Mouse (Mus musculus) lung, postnatal 4 days (tissue): ENCODE measurements around the gene Dlg2.

Source experiments
- DNase-seq, 2 experiments: peaks; one replicate each; pipeline ENCODE4 v3.0.0; 2021

The Dlg2 gene

DNA sequence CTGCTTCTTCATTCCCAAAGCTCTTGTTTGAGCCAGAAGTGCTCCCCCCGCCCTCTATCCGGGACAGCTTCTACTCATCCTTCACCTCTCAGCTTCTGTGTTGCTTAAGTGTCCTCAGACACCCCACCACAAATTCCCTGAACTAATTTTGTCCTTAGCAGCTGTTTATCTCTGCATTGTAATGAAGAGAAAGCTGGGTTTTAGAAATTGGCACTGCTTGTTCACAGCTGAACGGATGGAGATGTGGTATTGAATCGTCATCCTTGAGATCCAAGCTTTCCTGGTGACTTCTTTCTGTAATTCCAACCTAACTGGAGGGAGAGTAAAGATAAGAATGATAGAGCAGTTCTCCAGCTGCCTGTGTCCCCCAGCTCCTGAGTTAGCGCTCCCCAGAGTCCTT is 834.7 kb downstream of the Dlg2 start:
- DNase-seq: no peak

DNA sequence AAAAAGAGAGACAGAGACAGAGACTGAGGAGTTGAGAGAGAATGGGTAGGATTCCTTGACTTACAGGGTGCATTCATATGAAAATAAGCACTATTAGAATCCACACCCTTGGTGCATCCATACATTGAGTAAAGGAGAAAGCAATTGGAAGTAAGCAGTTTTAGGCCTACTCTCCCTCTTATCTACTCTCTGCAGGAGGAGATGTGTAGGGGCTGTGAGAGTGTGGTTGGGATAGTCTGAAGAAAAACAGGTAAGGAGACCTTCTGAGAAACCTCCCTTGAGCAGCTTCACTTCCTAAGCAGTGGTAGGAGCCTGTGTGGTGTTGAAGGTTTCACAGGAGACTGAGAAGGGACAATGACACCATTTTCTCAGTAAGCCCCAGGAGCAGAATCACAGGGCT is 868.6 kb downstream of the Dlg2 start:
- DNase-seq: no peak

DNA sequence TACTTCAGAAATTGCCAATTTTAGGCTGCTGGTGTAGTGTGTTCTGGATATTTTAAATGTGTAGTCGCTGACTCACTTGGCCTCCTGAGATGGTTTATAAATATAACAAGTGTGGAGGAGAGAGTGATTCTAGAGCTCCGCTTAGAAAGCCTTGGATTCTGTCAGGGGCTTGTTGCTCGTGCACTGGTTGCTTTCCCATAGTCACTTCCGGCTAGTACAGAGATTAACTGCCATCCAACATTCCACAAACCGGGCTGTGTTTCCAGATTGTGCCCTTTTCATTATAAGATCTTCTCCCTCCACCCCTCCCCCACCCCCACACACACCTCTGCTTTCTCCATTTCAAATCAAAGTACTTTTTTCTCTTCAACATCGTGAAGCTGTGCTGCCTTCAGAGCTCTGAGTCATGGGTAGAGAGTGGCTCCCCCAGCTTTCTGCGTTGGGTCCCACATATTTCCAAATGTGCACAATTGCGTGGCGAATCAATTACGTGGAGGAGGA is 893.4 kb downstream of the Dlg2 start:
- no peak for DNase-seq

DNA sequence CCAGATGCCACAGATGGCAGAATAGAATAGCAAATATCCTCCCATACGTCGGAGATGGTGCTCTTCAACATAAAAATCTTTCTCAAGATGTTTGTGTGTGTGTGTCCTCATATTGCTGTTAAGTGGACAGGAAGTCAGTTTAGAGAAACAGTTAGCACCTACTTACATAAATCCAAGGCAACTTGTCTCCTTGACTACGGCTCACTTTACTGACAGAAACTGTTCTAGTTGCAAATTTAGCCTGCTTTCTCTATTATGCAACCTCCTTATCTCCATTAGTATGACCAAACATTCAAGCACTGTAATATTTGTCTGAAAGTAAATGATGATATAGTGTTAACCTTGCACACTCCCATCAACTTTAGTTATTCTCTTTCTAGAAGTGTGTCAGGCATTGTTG is 905.8 kb downstream of the Dlg2 start:
- no peak for DNase-seq

DNA sequence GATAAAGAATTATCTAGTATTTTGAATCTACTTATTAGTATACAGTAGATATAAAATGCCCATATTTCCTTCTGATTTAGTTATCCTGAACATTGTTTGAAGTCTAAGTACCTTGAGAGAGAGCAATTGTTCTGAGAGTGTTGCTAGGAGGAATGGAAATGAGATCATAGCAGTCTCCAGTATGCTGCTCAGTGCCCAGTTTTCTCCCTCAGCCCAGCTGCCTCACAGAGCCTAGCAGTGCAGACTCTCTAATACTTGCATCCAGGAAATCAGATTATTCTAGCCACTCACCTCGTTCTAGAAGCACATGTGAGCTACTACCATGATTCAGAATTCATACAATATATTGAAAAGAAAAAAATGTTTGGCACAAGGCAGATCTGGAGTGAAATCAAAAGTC is 907.4 kb downstream of the Dlg2 start:
- no peak for DNase-seq

DNA sequence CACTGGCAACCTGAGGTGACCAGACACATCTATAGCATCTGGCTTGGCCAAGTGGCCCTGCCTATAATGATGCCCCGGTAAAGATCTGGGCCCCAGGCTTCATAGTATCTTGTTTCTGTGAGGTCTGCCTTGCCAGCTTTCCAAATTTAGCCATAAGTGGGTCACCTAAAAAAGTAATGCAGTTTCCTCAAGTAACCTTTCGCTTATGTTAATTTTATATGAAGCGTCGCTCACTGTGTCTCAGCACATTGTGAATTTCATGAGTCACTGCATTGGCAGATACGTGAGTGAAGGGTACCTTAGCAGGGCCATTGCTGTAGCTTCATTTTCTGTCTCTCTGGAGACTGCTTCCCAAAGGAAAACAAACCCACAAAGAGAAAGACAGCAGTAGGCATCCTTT is 912.8 kb downstream of the Dlg2 start:
- no peak for DNase-seq

DNA sequence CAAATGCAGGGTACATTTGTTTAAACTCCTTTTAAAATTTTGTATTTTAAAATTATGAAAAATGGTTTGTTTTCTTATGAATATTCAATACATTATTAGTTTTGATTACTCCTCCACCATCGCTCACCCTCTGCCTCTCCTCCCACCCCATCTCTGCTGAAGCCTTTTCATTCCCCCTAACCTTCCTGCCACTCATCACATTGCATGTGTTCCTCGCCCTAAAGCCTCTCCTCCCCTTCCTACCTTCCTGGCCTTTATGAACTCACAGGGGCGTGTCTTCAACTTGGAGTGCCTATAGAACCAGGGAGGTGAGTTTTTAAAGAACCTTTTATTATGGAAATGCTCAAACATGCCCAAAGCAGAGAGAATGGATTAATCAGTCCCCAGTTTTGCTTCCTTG is 921.4 kb downstream of the Dlg2 start:
- DNase-seq: no peak

DNA sequence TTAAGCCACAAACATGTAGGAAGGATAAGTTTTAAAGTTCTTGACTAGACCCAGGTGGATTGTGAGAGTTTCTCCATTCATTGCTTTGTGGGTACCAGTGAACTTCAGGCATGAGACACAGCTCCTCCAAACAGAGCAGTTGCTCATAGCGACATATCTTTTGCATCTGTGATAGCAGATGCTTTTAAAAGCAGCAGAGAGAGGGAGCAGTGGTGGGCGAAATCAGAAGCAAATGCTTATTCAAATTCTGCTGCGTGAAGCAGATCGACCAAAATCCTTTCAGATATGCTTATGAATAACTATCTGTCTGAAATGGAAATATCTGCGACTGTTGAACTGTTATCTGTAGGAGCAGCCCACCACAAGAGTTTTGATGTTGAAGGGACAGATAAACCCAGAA is 935.6 kb downstream of the Dlg2 start:
- no peak for DNase-seq

DNA sequence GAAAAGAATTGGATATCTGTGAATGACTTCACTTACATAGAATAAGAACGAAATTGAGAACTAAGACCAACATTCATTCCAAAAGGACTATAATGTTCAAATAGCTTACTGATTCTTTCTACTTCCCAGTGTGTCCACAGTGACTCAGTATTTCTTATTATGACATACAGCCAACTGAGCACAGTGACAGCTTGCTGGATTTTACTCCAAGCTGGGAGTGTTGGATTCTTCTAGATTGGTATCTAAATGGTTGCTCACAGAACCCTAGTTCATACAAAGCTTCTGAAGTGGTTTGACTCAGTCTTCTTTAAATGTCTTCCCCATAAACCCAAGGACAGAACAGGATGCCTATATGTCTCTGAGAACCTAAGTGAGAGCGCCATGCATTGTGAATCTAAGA is 937.7 kb downstream of the Dlg2 start:
- DNase-seq: no peak

DNA sequence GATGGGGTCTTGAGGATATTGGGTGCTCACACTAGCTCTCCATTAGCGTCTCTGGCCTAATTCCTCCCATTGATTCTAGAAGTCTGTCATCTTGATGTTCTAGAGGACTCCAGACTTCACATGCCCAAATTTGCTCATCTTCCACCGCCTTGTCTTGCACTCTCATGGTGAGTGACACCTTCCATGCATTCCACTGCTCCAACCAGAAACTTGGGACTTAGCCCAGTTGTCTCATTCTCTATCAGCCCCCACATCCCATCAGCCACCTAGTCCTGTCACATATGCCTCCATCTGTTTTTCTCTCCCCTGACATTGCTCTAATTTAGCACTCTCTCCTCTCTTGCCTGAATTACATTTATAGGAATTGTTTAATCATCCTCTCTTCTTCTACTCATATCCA is 938.3 kb downstream of the Dlg2 start:
- DNase-seq: no peak

DNA sequence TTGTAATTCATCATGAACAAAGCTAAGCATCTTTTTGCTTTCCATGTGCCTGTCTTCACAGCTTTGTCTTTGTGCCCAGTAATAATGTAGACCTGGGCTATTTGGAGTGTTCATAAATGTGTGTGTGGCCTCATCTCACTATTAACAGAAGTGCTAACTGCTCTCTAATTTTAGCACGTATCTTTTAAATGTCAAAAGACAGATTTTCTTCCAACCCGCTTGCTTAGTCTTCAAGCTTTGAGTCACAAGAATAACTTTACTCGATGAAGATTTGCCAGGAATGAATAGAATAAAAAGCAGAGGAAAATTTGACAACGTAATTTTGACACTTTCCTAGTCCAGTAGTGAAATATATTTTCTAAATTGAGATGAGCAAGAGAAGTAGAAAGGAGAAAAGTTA is 943.7 kb downstream of the Dlg2 start:
- no peak for DNase-seq

DNA sequence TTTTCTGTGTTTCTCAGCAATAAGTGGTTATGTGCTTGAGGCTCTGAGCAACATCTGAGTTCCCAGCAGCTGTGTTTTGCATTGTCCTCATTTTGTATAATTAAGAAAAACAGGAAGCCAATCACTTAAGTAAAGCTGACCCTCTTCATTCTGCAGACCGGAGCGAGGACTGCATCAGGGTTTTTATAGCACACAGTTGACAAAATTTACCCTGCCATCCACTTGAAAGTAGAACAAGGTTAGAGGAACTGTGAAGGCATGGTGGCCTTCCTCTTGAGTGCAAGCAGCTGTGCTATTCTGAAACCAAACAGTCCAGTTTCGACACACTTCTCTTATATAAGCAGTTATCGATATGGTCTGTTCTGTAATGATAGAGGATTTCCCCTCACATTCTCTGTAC is 947.3 kb downstream of the Dlg2 start:
- no peak for DNase-seq

DNA sequence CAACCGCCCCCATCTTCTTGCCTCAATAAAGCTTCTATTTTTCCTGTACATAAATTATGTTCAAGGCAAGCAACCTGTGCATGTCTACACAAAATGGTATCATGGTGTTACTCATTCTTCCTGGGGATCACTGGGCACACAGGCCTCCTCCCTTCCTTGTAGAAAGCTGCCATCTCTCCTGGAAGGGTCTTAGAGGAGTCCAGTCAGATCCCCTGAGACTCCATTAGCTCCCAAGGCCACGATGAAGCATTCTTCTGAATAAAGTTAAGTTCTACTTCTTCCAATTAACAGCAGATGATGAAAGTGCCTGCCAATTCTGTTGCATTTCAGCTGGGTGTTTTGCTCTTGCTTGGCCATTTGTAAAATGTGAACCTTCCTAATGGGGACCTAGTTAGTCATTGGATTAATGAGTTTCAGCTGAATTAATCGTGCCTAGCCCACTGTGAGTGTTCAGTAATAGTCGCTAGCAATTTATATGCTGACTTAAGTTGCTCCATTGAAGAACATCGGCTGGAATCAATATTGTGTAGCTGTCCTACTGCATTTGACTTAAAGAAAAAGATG is 953.3 kb downstream of the Dlg2 start:
- DNase-seq: no peak

DNA sequence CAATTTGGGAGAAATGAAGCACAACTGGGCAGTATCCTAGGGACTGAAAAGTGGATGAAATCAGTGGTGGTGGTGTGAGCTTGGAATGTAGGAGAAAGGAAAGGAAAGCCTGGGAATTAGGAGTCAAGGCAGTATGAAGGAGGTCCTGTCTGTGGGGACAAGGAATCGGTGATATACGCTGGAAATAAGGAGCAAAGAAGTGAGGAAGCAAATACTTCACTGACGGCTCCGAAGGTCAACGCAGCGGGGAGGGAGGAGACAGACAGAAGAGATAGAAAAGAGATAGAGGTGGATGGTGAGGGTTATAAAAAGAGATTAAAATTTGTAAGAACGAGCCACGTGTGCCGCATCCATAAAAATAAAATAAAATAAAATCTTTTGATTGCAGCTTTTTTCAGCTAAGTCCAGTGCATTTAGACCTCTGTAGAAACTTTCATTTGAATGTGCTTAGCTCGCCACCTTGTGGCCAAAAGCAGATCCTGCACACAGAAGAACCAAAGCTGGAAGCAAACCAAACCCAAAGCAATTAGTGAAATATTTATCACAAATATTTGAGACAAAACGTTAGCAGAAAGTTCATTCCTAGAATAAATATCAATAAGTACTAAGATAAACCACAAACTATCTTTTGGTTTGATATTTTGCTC is 955.2 kb downstream of the Dlg2 start:
- peak; percentile 20 to 34 for DNase-seq

DNA sequence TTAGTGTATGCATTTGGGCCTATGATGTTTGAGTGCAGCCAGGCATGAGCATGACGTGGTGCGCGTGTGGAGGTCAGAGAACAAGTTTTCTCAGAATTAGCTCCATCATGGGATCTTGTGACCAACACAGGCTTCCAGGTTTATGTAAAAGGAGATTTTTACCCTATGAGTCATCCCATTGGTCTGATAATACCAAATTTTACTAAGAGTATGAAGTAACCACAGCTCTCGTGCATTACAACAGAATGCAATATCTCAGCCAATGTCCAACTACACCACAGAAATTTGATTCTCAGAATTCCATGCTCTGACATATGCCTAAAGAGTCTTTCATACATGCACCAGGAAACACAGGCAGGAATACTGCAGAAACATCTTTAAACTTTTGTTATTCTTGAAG is 956.1 kb downstream of the Dlg2 start:
- DNase-seq: no peak

DNA sequence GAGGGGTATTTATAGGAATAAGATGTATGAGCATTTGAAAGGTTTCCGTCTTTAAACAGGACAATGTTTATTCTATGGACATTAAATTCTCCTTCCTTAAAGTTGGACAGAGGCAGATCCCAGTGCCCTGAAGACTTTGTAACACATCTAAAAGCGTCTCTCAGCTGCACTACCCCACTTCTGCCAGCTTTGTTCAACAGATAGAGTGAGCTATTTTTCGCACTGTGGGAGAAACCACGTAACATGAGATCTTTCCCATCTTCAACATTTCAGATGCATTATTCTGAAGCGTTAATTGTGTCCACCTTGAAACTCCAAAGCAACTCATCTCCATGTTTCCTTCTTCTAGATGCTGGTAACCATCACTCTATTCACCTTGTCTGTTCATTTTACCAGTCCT is 958.3 kb downstream of the Dlg2 start:
- no peak for DNase-seq

DNA sequence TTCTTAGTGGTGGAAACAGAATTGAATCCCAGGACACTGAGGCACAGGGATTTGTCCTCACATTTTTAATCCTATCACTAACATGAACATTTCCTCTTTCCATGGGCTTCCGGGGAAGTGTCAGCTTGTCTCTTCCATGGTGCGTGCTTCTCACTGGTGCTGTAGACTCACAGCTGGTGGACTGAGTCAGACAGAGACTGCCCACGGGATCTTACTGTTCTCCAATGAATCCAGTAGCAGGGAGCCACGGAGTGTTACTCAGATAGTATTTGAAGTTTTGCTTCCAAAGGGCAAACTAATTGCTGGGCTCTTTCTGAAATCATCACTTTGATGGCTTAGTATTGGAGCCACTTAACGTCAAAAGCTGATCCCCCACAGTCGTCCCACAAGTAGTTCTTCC is 963.9 kb downstream of the Dlg2 start:
- DNase-seq: no peak

DNA sequence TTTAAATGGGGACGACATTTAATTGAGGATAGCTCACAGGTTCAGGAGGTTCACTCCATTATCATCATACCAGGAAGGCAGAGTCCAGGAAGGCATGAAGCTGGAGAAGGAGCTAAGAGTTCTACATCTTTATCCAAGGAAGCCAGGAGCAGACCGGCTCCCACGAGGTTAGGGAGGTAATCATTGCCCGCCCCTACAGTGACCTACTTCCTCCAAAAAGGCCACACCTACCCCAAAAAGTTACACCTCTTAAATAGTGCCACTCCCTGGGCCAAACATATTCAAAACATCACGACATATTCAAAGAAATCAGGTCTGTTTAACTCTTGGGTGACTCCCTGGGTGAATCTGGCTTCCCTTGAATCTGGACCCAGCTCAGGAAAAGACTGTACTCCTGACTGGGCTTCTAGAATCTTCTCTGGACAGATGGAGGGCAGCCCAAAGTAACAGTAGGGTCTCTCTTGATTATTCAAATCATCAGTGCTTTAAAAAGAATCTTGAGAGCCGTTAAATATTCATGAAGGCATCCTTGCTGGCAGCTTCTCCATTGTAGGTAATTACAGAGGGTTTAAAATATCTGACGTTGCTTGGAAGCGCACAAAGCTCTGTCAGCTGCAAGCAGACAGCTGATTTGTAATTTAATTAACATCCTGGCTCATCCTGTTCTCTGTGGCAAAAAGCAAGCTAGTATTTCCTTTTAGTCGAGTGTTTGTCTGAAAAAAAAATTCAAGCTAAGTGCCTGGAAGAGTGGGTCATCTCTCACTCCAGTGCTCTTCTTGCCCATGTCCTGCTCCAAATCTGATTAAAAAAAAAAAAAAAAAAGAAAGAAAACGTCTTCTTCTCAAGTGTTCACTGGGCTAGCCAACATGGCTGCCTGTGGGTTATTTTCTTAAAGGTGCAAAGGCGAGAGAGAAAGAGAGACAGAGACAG is 966.2 kb downstream of the Dlg2 start:
- no peak for DNase-seq

DNA sequence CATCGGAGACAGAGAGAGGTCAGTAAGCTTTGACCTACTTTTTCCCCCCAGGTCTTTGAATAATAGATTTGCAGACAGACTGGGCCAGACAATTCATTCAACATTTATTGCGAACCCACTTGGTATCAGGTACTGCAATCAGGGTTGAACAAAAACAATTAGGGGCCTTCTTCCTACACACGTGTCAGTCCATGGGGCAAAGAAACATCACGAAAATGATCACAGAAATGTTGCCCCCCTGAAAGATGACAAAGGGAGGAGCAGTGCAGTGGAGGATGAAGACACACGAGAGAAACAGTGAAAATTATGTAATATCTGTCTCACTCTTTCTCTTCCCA is 966.9 kb downstream of the Dlg2 start:
- no peak for DNase-seq

DNA sequence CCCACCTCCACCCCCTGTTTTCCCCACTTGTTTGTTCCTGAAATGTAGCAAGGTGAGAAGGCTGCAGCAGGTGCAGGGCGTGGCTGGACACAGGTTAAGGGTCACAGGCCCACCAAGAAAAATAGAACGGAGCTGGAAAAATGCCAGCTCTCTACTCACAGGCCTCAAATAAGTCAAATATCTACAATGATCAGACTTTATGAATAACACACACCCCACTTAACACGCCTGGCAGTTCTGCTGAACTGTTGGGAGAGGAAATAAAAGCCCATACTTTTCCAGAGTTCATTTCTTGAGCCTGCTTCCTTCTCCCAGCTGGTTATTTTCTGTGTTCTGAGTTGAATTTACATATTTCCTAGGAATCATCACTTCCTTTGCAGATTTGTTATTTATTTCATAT is 967.4 kb downstream of the Dlg2 start:
- no peak for DNase-seq

DNA sequence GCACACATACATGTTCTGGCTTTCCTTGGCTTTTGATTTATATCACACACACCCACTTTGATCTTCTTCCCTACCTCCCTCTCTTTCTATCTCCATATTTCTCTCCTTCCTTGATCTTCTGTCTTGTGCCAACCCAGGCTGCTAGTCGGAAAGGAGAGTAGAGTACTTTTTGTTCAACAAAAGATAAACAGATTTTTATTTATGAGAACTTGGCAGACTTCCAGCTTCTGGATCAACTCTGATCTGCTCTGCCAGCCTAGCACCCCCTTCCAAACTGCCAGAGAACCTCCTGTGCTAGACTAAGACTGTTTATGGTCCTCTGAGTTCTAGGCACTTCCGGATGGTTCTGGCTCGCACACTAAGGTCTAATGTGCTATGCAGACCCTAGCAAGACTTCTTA is 968.3 kb downstream of the Dlg2 start:
- no peak for DNase-seq

DNA sequence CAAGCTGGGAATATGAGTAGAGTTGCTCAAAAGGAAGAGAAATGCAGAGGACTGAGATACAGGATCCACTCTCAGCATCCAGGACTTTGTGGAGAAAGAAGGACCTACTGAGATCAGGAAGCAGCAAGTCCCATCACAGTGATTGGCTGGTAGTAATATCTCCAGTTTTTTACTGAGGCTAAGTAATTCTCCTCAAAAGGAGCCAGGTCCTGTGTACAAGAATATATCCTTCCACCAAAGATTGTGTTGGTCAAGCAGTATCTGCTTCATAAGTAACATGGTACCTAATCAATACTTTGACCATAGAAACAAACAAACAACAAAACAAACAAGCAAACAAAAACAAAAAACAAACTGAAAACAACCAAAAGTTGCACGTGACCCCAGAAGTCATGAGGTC is 980.3 kb downstream of the Dlg2 start:
- DNase-seq: no peak

DNA sequence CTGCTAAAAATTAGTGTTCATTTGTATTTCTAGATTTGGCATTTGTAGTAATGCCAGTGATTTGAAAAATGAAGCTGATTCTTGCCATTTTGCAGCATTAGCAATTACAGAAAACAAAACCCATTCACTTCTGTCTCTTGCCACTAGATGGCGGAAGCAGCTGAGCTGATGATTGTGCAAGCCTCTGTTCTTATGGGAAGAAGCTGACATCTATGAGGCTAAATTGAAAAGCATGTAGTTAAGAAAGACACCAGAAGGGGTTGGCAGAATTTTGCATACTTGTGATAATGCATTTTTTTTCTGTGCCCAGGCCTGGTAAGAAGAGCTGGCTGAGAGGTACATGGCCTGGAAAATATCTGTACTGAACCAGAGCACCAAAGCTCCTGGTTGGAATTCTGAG is 980.7 kb downstream of the Dlg2 start:
- peak; percentile 15 to 54 for DNase-seq

DNA sequence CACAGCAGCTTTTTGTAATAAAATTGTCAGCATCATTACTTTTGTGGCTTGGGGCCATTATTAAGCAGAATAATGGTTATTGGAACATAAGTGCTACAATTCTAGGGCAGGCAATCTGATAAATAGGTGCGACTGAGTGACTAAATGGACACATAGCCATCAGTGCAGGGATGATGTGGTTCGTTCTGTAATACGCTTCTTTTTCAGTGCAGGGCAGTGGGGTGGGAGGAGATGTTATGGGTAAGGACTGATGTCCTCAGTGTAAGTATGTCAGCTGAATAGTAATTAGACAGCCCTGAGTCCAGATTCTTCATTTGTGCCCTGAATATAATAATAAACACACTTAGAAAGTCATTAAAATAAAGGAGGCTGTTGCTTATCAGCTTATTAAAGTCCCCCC is 984.9 kb downstream of the Dlg2 start:
- DNase-seq: no peak
